Mouse (Mus musculus) heart, adult 2 months (tissue): ENCODE measurements around the gene Mark4.
A peak's percentile ranks its signal among the peaks of the same experiment; 100 is the strongest.

Source experiments
- CTCF ChIP-seq: fragments of 200-600 bp; IDR thresholded peaks from 2 replicates; pipeline ENCODE4 v1.8.1; 2022; ENCODE audit warnings: antibody characterized with exemption, mild to moderate bottlenecking, moderate library complexity
- EP300 ChIP-seq: fragments of 200-500 bp; IDR thresholded peaks from 2 replicates; pipeline ENCODE4 v1.6.1; 2011; ENCODE audit warnings: low read depth, low read length, control low read depth; ENCODE audit not compliant: insufficient read depth

DNA sequence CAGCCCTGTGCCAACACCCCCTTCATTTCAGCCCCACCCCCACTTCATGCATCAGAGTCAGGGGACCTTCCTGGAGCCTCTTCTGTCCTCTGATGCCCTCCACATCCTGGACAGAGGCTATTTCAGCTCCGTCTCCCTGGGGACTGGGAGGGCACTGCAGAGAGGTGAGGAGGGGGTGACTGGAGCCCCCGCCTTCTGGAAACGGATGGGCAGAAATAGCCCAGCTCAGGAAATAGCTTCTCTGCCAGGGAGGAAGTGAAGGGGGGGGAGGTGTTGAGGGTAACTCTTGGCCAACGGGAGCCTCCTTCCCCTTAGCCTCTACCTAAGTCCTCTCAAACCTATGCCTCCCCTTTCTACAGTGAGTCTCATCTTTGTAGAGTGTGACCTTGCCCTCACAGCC lies 13.8 kb upstream of the Mark4 start:
- TF ChIP-seq CTCF = no peak
- TF ChIP-seq EP300 = 0 out of 2 replicates have a peak, but pooled peaks have one; percentile 11
